Mouse (Mus musculus): ENCODE measurements around the gene Cbfa2t2. TPM values are rescaled to one million over a fixed set of nuclear protein-coding genes. Genes with fewer than 3 reads are reported as not detected.

Cbfa2t2 gene
- polyA plus RNA-seq, 1 experiment from 2014 or later = 6.7 TPM

GRCm38 (mm10) chr2:154583906-154584872 is 147.9 kb downstream of the Cbfa2t2 start:
- Histone ChIP-seq H3K9ac (no peak overlapping the region), H3K9me3 (replicated peaks) (no peaks in the 10 kb centered on the region), H3K27me3 (no peaks in the 10 kb centered on the region), H3K36me3 (replicated peaks) (peaks cover 19% of the 10 kb centered on the region), H3K4me1 (replicated peaks) (peaks cover 24% of the 10 kb centered on the region), H3K27ac (replicated peaks) (0 out of 2 replicates have a peak overlapping the region, but pooled peaks have one; percentile 41), H3K4me2 (no peak overlapping the region), H3K4me3 (replicated peaks) (no peak overlapping the region)
- 37% methylated on average over 15 of the region's 15 CpGs for WGBS (ENCODE audit: insufficient replicate concordance)
- peak; percentile 60 for ATAC-seq (ENCODE audit: insufficient read depth)

- Histone ChIP-seq H3K27me3 (no peaks in the 10 kb centered on the region), H3K27ac (replicated peaks) (no peak overlapping the region), H3K4me3 (replicated peaks) (no peak overlapping the region), H3K4me1 (replicated peaks) (peaks cover 24% of the 10 kb centered on the region), H3K9ac (no peak overlapping the region), H3K4me2 (no peak overlapping the region), H3K9me3 (replicated peaks) (no peaks in the 10 kb centered on the region), H3K36me3 (replicated peaks) (peaks cover 21% of the 10 kb centered on the region)
- no peak for ATAC-seq (ENCODE audit: insufficient read depth)
- WGBS (ENCODE audit: insufficient replicate concordance) = 69% methylated on average over 17 of the region's 17 CpGs
Observed at GRCm38 (mm10) chr2:154584931-154585601, 148.8 kb downstream of the Cbfa2t2 start.

- Histone ChIP-seq H3K27ac (replicated peaks) (no peak overlapping the region), H3K4me2 (no peak overlapping the region), H3K4me1 (replicated peaks) (peaks cover 24% of the 10 kb centered on the region), H3K4me3 (replicated peaks) (no peak overlapping the region), H3K9me3 (replicated peaks) (no peaks in the 10 kb centered on the region), H3K36me3 (replicated peaks) (peaks cover 22% of the 10 kb centered on the region), H3K9ac (no peak overlapping the region), H3K27me3 (no peaks in the 10 kb centered on the region)
- WGBS (ENCODE audit: insufficient replicate concordance) = 64% methylated on average over 5 of the region's 5 CpGs
- ATAC-seq (ENCODE audit: insufficient read depth) = no peak
Observed at GRCm38 (mm10) chr2:154586405-154586804, 150.1 kb downstream of the Cbfa2t2 start.

Other genes starting within 250 kb of the Cbfa2t2 start
- 0.21 and 0.36 TPM in 2 replicates for gene Bpifb1, start 245.7 kb upstream of the Cbfa2t2 start, polyA plus RNA-seq (2015; fragmentation: Nextera tagmentation; extraction: Ambion mirVana)
- not detected in 2 replicates for gene Bpifb5, start 212.7 kb upstream of the Cbfa2t2 start, polyA plus RNA-seq (2015; fragmentation: Nextera tagmentation; extraction: Ambion mirVana)
- gene Bpifb9a, start 178.6 kb upstream of the Cbfa2t2 start, polyA plus RNA-seq (2015; fragmentation: Nextera tagmentation; extraction: Ambion mirVana) = not detected in 2 replicates
- gene Bpifb9b, start 129.3 kb upstream of the Cbfa2t2 start, polyA plus RNA-seq (2015; fragmentation: Nextera tagmentation; extraction: Ambion mirVana) = not detected in 2 replicates
- gene Cdk5rap1, start 63.5 kb upstream of the Cbfa2t2 start, polyA plus RNA-seq (2015; fragmentation: Nextera tagmentation; extraction: Ambion mirVana) = 12.6 and 12.8 TPM in 2 replicates
- 2.9 and 3.4 TPM in 2 replicates for gene Snta1, start 28.4 kb upstream of the Cbfa2t2 start, polyA plus RNA-seq (2015; fragmentation: Nextera tagmentation; extraction: Ambion mirVana)
- 1.0 and 1.9 TPM in 2 replicates for gene 1700003F12Rik, start 110.6 kb downstream of the Cbfa2t2 start, polyA plus RNA-seq (2015; fragmentation: Nextera tagmentation; extraction: Ambion mirVana)
- 0.07 TPM in 1 of 2 replicates, not detected in the other for gene Actl10, start 115.3 kb downstream of the Cbfa2t2 start, polyA plus RNA-seq (2015; fragmentation: Nextera tagmentation; extraction: Ambion mirVana)
- 0.40 and 0.71 TPM in 2 replicates for gene Necab3, start 122.4 kb downstream of the Cbfa2t2 start, polyA plus RNA-seq (2015; fragmentation: Nextera tagmentation; extraction: Ambion mirVana)
- 19.2 and 23.9 TPM in 2 replicates for gene E2f1, start 133.4 kb downstream of the Cbfa2t2 start, polyA plus RNA-seq (2015; fragmentation: Nextera tagmentation; extraction: Ambion mirVana)
- gene Pxmp4, start 167.2 kb downstream of the Cbfa2t2 start, polyA plus RNA-seq (2015; fragmentation: Nextera tagmentation; extraction: Ambion mirVana) = 34.6 and 43.9 TPM in 2 replicates
- gene Zfp341, start 176.8 kb downstream of the Cbfa2t2 start, polyA plus RNA-seq (2015; fragmentation: Nextera tagmentation; extraction: Ambion mirVana) = 2.6 TPM in 2 replicates
- not detected in 2 replicates for gene 4930519P11Rik, start 177.0 kb downstream of the Cbfa2t2 start, polyA plus RNA-seq (2015; fragmentation: Nextera tagmentation; extraction: Ambion mirVana)
- 11.7 and 13.9 TPM in 2 replicates for gene Chmp4b, start 215.2 kb downstream of the Cbfa2t2 start, polyA plus RNA-seq (2015; fragmentation: Nextera tagmentation; extraction: Ambion mirVana)

All from liver, embryonic 15.5 days (tissue).